11 mouse cellular contexts compared by ENCODE assay signal in the genomic region with DNA sequence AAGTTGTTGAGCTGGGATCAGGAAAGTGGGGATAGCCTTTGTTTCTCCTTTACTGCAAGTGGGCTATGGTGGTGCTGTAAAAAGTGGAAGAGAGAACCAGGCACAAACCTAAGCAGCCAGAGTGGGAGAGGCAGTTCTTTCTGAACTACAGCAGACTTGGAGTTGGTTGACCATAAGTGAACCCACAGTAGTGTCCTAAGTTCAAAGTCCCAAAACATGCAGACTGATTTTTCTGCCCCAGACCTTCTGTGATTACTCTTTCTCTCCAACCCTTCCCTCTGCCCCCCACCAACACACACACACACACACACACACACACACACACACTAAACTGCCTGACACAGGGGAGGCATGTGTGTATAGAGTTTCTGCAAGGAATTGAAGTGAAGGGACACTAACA. TPM values are rescaled to one million over a fixed set of nuclear protein-coding genes. Genes with fewer than 3 reads are reported as not detected.
DNase-seq lines count a peak whose midpoint lies in the region; ATAC-seq and TF ChIP-seq lines count a peak whose summit lies in the region.
"Had no signal": no experiment of that assay in that cellular context is flagged by ENCODE, and none has a peak within 500 bp of the region (broad histone marks: within the 10 kb centered on the region; RNA-seq: fewer than 3 reads in every experiment).

No protein-coding gene starts in this region.

- 0 out of 2 replicates have a peak overlapping the region, but pooled peaks have one; percentile 97 for H3K4me2 ChIP-seq in intestine, embryonic 14.5 days (ENCODE audit: low read length)
- no peak overlapping the region for H3K4me2 ChIP-seq in intestine, postnatal 0 days (replicated peaks; ENCODE audit: low read depth)
- peak overlapping the region; percentile 93 for H3K4me2 ChIP-seq in embryonic facial prominence, embryonic 14.5 days (ENCODE audit: low read depth, low read length)
- H3K4me2 ChIP-seq in forebrain, embryonic 15.5 days (replicated peaks), result peak overlapping the region; percentile 96

- DNase-seq in intestine, embryonic 14.5 days (ENCODE audit: low spot score), result no peak
- no peak for DNase-seq in embryonic facial prominence, embryonic 14.5 days (ENCODE audit: low spot score)
- peak; percentile 32 for DNase-seq in kidney, postnatal 14 days
- no peak for DNase-seq in retina, postnatal 1 day
- DNase-seq in testis, postnatal 14 days (ENCODE audit: low spot score), result no peak
- DNase-seq: spleen, adult 18-20 months; thymus, postnatal 25 days had no signal

- H3K27me3 ChIP-seq in intestine, embryonic 14.5 days (replicated peaks; ENCODE audit: control insufficient read depth, insufficient read depth, low read length), result peaks cover 24% of the 10 kb centered on the region
- H3K27me3 ChIP-seq in intestine, postnatal 0 days (replicated peaks; ENCODE audit: control insufficient read depth, insufficient read depth, low read length), result peaks cover 16% of the 10 kb centered on the region; the same call in 1 of the 2 replicates
- H3K27me3 ChIP-seq in embryonic facial prominence, embryonic 14.5 days (replicated peaks; ENCODE audit: control insufficient read depth, insufficient read depth, low read length), result peaks cover 15% of the 10 kb centered on the region
- H3K27me3 ChIP-seq in forebrain, embryonic 15.5 days, result no peaks in the 10 kb centered on the region

- H3K27ac ChIP-seq in intestine, embryonic 14.5 days (ENCODE audit: low read depth), result no peak overlapping the region
- H3K27ac ChIP-seq in intestine, postnatal 0 days (ENCODE audit: low read depth, low read length), result no peak overlapping the region
- no peak overlapping the region for H3K27ac ChIP-seq in embryonic facial prominence, embryonic 14.5 days (replicated peaks; ENCODE audit: low read depth, low read length)
- no peak overlapping the region for H3K27ac ChIP-seq in forebrain, embryonic 15.5 days (replicated peaks)

- no peak for ATAC-seq in intestine, embryonic 14.5 days (replicated peaks; ENCODE audit: low FRiP score, low TSS enrichment, low read depth)
- ATAC-seq in intestine, postnatal 0 days, result no peak
- ATAC-seq in embryonic facial prominence, embryonic 14.5 days (ENCODE audit: low read depth), result no peak
- ATAC-seq in forebrain, embryonic 15.5 days (replicated peaks), result no peak
- ATAC-seq in megakaryocyte progenitor cell, adult 5-6 weeks (replicated peaks; ENCODE audit: poor library complexity), result no peak
- ATAC-seq: activated CD4-positive, CD25-positive, alpha-beta regulatory T cell, adult 4 months had no signal

- H3K4me3 ChIP-seq in intestine, embryonic 14.5 days (ENCODE audit: low read depth, low read length), result no peak overlapping the region
- no peak overlapping the region for H3K4me3 ChIP-seq in intestine, postnatal 0 days (ENCODE audit: low read depth, low read length)
- H3K4me3 ChIP-seq in embryonic facial prominence, embryonic 14.5 days (ENCODE audit: low read depth, low read length), result no peak overlapping the region
- H3K4me3 ChIP-seq in forebrain, embryonic 15.5 days, result peak overlapping the region; percentile 93

- no peaks in the 10 kb centered on the region for H3K36me3 ChIP-seq in intestine, embryonic 14.5 days (ENCODE audit: control insufficient read depth, insufficient read depth, low read length)
- H3K36me3 ChIP-seq in intestine, postnatal 0 days (ENCODE audit: control insufficient read depth, insufficient read depth), result no peaks in the 10 kb centered on the region
- H3K36me3 ChIP-seq in embryonic facial prominence, embryonic 14.5 days (ENCODE audit: control insufficient read depth, insufficient read depth, low read length), result no peaks in the 10 kb centered on the region
- no peaks in the 10 kb centered on the region for H3K36me3 ChIP-seq in forebrain, embryonic 15.5 days

- TF ChIP-seq CTCF in intestine, postnatal 0 days (IDR thresholded peaks at IDR 0.05; ENCODE audit: low read depth), result no peak

- H3K9ac ChIP-seq in intestine, embryonic 14.5 days (ENCODE audit: low read length), result no peak overlapping the region
- no peak overlapping the region for H3K9ac ChIP-seq in intestine, postnatal 0 days (ENCODE audit: low read depth, low read length)
- H3K9ac ChIP-seq in embryonic facial prominence, embryonic 14.5 days (ENCODE audit: low read depth, low read length), result no peak overlapping the region
- no peak overlapping the region for H3K9ac ChIP-seq in forebrain, embryonic 15.5 days (replicated peaks)

- H3K9me3 ChIP-seq in intestine, embryonic 14.5 days (ENCODE audit: control insufficient read depth, low read length), result no peaks in the 10 kb centered on the region
- no peaks in the 10 kb centered on the region for H3K9me3 ChIP-seq in intestine, postnatal 0 days (ENCODE audit: control insufficient read depth)
- H3K9me3 ChIP-seq in embryonic facial prominence, embryonic 14.5 days (ENCODE audit: control insufficient read depth, low read length), result no peaks in the 10 kb centered on the region
- no peaks in the 10 kb centered on the region for H3K9me3 ChIP-seq in forebrain, embryonic 15.5 days

- peaks cover 7% of the 10 kb centered on the region; the same call in 1 of the 2 replicates for H3K4me1 ChIP-seq in intestine, embryonic 14.5 days (replicated peaks; ENCODE audit: control insufficient read depth, insufficient read depth, low read length)
- H3K4me1 ChIP-seq in intestine, postnatal 0 days (replicated peaks; ENCODE audit: control insufficient read depth, insufficient read depth, low read length), result 0 out of 2 replicates have a peak, but pooled peaks cover 4% of the 10 kb centered on the region
- H3K4me1 ChIP-seq in embryonic facial prominence, embryonic 14.5 days (ENCODE audit: control insufficient read depth, insufficient read depth, low read length), result peaks cover 5% of the 10 kb centered on the region; the same call in 1 of the 2 replicates
- peaks cover 38% of the 10 kb centered on the region for H3K4me1 ChIP-seq in forebrain, embryonic 15.5 days

RNA-seq across cellular contexts. Expression of gene Vldlr, which starts 3.3 kb away (rescaled TPM):
- polyA plus RNA-seq in intestine, embryonic 14.5 days (2014; fragmentation: Nextera tagmentation; extraction: Ambion mirVana), result 4.1 and 5.6 TPM in 2 replicates
- polyA plus RNA-seq in intestine, postnatal 0 days (2015; fragmentation: Nextera tagmentation; extraction: Ambion mirVana), result 2.2 and 3.1 TPM in 2 replicates
- polyA plus RNA-seq in embryonic facial prominence, embryonic 14.5 days (2014; fragmentation: Nextera tagmentation; extraction: Ambion mirVana), result 23.4 and 24.9 TPM in 2 replicates
- 34.7 and 38.4 TPM in 2 replicates for polyA plus RNA-seq in forebrain, embryonic 15.5 days (2015; fragmentation: Nextera tagmentation; extraction: Ambion mirVana)
- total RNA-seq in megakaryocyte progenitor cell, adult 5-6 weeks (2015), result 0.29 and 0.67 TPM in 2 replicates
- 0.79 and 1.6 TPM in 2 replicates for total RNA-seq in megakaryocyte progenitor cell, adult 5-6 weeks (2017)
- polyA plus RNA-seq: activated CD4-positive, CD25-positive, alpha-beta regulatory T cell, adult 4 months had no signal
